Mouse (Mus musculus) MN1 (cell line): ENCODE results near the gene Ppp2r5a.
A peak's percentile ranks its signal among the peaks of the same experiment; 100 is the strongest.

Experiments
- DNase-seq: peaks from one replicate; pipeline ENCODE4 v3.0.0-alpha.2; 2016; ENCODE audit warnings: low spot score

The Ppp2r5a gene

DNA sequence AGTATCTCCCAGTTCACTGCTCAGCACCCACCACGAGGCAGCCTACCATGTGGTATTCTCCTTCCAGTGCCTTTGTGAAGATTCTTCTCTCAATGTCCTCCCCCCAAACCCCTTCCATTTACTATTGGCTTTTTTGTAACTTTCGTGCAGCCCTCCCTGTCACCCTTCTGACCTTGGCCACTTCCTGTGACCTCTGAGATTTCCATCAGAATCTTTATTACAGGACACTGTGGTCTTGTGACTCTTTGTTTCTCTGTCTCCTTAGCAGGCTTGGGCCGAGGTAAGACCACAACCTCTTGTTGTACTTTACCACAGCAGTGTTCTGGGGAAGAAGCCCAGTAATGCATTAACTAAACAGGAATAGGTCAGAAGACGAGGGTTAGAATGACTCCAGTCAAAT lies 15.9 kb upstream of the Ppp2r5a start:
- no peak for DNase-seq

GRCm38 (mm10) chr1:191417111-191417510 lies 14.0 kb upstream of the Ppp2r5a start:
- no peak for DNase-seq

GRCm38 (mm10) chr1:191416611-191417010 lies 13.5 kb upstream of the Ppp2r5a start:
- no peak for DNase-seq

- no peak for DNase-seq
Measured at GRCm38 (mm10) chr1:191414432-191414831, 11.4 kb upstream of the Ppp2r5a start.

DNA sequence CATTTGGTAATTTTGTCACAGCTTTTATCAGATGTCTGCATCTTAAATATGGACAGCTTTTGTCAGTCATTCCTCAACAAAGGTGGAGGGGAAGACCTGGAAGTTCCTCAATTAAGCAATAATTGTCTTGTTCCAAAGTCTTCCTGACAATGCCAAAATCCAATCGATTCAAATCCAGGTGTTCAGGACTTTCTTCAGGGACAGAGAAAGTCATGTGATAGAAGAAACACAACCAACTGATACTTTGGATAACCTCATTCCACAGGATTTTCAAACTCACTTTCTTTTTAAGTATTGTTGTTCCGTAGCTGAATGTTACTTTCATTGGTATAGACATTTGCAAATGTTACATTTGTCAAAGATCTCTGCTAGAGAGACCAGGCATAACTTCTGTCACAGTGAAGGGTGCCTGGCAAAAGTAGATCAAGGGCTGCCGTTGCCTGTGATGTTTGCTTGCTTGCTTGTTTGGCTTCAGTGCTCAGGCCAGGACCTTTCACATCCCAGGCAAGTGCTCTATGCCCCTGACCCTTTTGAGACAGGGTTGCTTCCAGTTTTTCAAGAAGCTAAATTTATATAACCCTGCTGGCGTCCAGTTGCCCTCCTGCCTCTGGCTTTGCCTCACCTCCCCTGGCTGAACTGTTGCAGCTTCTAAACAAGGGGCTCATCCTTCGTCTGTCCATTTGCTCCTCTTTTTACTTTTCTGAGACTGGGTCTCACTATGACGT lies 10.8 kb upstream of the Ppp2r5a start:
- DNase-seq = no peak

DNA sequence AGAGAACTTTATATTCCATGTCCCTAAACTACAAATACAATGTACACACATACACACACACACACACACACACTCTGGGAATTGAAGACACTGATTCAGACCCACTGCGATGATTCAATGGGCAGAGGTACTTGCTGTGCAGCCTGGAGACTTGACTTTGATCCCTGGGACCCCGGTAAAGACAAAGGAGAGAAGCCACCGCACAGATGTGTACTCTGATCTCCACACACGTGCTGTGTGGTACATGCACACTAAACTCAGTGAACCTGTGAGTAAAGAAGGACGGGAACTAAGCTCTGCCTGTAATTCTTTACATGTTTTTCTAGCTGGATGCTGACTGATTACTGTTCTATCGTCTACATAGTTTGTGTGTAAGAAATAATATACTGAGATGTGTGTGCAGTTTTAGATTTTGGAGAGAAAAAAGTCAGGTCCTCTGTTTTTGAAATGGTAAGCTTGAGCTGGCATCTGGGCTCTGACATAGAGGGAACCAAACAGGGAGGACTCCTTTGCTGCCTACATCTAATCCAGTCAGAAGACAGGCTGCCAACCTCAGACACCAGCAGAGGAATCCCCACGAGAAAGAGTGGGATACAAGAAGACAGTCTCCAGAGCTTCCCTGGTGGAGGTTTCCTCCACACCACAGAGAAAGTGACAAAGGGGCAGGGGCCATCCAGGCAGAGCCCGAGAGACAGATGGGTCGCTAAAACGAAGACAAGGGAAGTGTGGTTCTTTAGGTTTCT lies 7.4 kb upstream of the Ppp2r5a start:
- DNase-seq = no peak

GRCm38 (mm10) chr1:191407246-191407645 lies 4.2 kb upstream of the Ppp2r5a start:
- no peak for DNase-seq

DNA sequence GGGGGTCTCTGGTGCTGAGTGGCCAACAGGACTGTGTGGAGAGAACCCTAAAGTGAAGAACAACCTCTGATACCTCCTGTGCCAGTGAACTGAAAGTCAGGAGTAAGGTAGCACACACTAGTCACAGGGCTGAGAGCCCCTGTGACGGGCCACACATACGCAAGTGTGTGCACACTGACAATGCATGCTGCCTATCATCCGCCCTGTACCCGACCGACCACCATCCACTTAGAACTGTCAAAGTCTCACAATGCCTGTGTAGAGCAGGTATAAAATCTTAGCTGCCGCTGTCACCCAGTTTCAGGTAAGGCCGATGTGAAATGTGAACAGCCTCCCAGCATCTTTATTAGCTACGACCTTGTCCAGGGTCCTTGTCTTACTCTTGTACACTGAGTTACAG lies 3.4 kb upstream of the Ppp2r5a start:
- DNase-seq = no peak

- no peak for DNase-seq
Measured at GRCm38 (mm10) chr1:191404721-191405329, 1.8 kb upstream of the Ppp2r5a start.

GRCm38 (mm10) chr1:191404301-191404700 lies 1.2 kb upstream of the Ppp2r5a start:
- DNase-seq = no peak

- DNase-seq = no peak
Measured at GRCm38 (mm10) chr1:191402506-191402905, 566 bp downstream of the Ppp2r5a start.

DNA sequence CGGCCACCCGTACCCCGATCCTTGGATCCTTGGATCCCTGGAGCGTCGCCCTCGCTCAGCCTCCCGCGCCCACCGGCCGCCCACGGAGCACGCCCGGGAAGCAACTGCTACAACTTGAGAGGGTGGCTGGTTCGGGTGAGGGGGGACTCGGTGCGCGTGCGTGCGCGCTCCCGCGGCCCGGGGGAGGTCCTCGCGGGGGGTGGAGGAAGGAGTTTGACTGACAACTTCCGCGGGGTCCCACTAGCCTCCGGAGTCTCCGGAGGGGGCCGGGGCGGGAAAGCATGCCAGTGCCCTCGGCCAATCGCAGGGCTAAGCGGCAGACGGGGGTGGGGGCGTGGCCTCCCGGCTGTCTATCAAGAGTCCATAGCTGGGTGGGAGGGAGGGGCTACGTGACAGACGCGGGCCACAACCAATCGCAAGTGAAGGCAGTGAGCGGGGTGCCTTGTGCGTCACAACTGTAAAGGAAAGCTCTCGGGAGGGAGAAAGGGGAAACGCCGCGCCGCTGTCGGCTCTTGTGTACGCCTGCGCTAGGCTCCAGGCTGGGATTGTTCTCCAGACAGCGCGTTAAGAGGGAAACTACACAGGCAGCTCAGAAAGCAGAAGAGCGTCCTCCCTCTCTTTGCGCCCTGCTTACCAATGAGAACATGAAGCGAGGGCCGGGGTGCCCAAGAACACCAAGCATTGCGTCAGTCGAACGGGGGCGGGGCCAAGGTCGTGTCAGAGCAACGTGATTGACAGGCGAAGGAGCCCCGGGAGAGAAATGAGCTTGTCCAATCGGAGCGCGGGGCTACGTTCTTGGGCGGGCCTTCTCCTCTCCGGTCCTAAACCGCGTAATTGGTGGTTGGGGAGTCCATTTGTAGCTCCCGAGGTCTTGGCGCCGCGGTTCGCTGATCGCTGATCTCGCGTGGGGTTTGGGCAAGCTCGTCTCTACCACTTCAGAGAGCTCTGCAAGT lies 5.9 kb downstream of the Ppp2r5a start:
- DNase-seq = peak; percentile 99

GRCm38 (mm10) chr1:191396446-191396845 lies 6.6 kb downstream of the Ppp2r5a start:
- peak; percentile 73 for DNase-seq

- DNase-seq = peak; percentile 42
Measured at GRCm38 (mm10) chr1:191395871-191396433, 7.1 kb downstream of the Ppp2r5a start.

- no peak for DNase-seq
Measured at GRCm38 (mm10) chr1:191395200-191395599, 7.9 kb downstream of the Ppp2r5a start.

DNA sequence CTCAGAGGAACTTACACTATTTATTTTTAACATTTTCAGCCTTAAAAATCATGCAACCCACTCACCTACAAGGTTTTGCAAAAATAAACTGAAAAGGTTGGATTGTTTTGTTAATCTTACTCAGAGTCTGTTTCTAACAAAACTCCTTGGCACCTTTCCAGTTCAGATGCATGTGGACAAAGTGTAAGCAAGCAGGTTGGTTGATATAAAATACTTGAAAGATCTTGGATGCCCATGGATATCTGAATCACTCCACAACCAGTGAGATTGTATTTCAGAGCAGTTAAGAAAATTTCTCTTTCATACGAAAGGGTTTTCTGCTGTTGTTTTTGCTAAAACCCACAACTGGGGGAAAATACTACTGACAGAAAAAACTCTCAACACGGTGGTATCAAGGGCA lies 8.9 kb downstream of the Ppp2r5a start:
- DNase-seq = peak; percentile 35

DNA sequence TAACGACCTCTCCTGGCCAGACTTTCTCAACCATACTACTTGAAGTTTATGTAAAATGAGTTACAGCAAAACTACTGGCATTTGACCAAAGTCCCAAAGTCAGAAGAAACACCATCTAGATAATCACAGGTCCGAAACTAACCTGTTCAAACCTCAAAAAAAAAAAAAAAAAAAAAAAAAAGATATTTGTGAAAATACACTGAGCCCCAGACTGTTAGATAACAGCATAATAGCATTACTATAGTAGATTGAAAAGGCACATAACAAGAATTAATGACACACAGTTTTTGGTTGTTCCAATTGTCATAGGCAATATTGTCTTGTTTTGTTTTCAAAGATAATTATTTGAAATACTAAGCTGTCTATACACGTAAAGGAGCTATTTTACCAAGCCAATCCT lies 9.5 kb downstream of the Ppp2r5a start:
- no peak for DNase-seq

DNA sequence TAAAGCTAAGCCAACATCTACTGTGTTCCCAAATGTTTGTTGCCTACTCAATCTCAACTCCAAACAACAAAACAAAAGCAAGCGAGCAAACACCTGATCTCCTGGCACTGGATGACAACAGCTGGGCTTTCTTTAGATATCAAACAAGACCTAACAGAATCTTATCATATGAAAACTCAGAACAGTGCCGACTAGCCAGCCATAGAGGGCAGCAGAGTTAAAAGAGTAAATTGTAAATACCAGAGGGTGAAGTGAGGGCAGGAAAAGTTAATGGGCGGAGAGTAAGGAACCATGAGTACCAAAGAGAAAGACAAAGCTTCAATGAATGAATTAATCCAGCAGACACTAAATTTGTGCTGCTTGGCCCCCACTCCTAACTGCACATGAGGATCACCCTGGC lies 11.8 kb downstream of the Ppp2r5a start:
- peak; percentile 74 for DNase-seq

DNA sequence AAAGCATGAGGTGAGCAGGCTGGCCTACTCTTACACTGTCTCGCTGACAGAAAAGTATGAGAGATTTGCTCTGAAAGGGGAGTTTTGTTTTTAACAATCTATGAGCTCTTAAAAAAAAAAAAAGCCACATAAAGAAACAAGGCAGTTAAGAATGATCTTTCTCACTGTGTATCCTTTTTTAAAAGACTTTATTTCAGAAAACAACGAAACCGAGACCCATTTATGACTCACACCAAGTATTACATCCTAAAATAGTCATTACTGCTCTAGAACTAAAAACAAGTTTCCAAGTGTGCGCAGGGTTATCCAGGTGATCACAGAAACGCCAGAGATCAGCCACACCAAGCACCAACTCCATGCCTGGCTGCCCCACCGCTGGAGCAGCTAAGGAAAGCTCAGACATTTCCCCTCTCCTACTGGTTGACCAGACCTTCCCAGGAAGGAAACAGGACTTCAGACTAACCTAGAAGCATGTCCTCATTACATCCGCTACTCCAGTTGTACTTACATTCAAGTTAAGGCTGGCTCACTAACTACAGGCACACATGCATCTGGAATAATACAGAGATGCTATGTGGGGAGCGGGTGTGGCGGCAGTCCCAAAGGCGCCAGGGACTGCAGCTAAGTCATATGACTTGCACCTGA lies 18.2 kb downstream of the Ppp2r5a start:
- DNase-seq = no peak

- no peak for DNase-seq
Measured at GRCm38 (mm10) chr1:191381955-191382736, 20.9 kb downstream of the Ppp2r5a start.
